Mouse (Mus musculus) left cerebral cortex, postnatal 4 days (tissue): ENCODE results near the gene Tmub2. TPM values are rescaled to one million over a fixed set of nuclear protein-coding genes. Genes with fewer than 3 reads are reported as not detected.

Experiments
- DNase-seq: peaks from one replicate; pipeline ENCODE4 v3.0.0-alpha.2; 2022
- intact Hi-C: fragments of 180-260 bp; cut with DNase I; formaldehyde crosslinking; loops from one replicate; pipeline ENCODE4 v1.15.1; 2025
- total RNA-seq, 2 experiments: library from RNA; stranded (reverse); gene quantifications; 2 replicates each; pipeline ENCODE4 v1.2.3; 2021

The Tmub2 gene
- total RNA-seq = 10 to 100 TPM; 53.6 to 56.1 TPM

DNA sequence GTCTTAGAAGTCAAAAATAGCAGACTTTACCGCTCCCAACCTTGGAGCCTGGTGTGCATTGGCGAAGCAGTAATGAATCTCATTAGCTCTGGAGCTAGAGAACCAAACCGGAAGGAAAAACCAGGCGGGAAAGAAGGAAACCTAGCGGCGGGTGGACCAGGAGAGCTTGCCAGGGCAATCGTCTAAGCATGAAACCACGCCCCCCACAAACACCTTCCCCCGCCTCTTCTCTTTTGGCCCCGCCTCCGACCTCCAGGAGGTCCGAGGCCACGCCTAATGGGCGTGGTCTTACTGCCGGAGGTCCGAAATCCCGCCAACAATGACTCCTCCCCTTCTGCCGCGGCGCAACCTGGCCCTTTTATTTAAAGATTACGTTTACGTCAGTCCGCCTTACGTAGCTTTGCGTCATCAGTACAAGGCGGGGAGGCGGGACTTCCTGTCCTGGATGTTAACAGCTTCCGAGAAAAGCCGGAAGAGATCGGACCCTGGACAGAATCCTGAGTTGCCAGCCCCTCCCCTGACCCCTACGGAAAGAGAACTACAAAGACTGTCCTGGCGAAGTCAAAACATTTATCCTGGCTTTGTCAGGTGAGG, at the start of gene Tmub2:
Gene Tmub2, plus strand, starts transcription at position 431 of the 594 bp plus-strand sequence.
- peak; percentile 96 for DNase-seq
- intact Hi-C loops = no loop called here

DNA sequence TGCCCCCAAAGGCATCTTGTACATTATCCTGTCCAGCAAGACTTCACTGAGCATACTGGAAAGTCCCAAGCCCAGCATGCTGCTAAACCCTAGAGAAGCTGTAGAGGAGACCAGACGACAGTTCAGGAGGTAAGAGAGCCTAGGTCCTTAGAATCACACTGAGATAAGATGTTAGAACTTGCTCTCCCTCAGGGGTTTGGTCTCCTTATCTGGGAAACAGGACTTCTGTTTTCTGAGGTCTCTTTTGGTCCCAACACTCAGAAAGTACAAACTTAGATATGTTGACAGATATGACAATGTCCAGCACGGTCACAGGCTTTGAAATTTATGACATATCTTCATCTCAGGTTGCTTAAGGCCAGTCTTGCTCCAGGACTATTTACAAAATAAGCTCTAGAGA, 48.7 kb upstream of the Tmub2 start:
- intact Hi-C loops = no loop called here
- no peak for DNase-seq

GRCm38 (mm10) chr11:102240636-102241035, 44.1 kb upstream of the Tmub2 start:
- intact Hi-C loops = no loop called here
- DNase-seq = no peak

- intact Hi-C loops = no loop called here
- DNase-seq = no peak
These were observed 43.5 kb upstream of the Tmub2 start for GRCm38 (mm10) chr11:102241246-102241645.

DNA sequence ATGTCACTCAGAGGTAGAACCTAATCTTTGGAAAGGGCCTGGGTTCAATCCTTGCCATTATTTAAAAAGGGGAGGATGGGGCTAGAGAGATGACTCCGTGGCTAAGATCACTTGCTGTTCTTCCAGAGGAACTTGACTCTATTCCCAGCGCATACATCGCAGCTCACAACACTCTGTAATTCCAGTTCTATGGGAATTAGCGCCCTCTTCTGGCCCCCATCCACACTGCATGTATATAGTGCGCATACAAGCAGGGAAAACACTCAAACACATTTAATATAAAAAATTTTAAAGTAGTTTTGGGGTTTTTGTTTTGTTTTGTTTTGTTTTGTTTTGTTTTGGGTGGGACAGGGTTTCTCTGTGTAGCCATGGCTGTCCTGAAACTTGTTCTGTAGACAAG, 42.9 kb upstream of the Tmub2 start:
- intact Hi-C loops = no loop called here
- DNase-seq = no peak

GRCm38 (mm10) chr11:102244926-102245449, 39.7 kb upstream of the Tmub2 start:
- DNase-seq = peak; percentile 47
- intact Hi-C loops = loop anchor here (2.0 kb wide), 1 partner anchor 14 kb away; the partner anchor contains the start of gene Hdac5

- intact Hi-C loops = loop anchor here (2.0 kb wide), 1 partner anchor 15 kb away; the partner anchor contains the start of gene Hdac5
- DNase-seq = no peak
These were observed 39.0 kb upstream of the Tmub2 start for GRCm38 (mm10) chr11:102245581-102246272.

- DNase-seq = no peak
- intact Hi-C loops = no loop called here
These were observed 38.5 kb upstream of the Tmub2 start for GRCm38 (mm10) chr11:102246273-102246635.

DNA sequence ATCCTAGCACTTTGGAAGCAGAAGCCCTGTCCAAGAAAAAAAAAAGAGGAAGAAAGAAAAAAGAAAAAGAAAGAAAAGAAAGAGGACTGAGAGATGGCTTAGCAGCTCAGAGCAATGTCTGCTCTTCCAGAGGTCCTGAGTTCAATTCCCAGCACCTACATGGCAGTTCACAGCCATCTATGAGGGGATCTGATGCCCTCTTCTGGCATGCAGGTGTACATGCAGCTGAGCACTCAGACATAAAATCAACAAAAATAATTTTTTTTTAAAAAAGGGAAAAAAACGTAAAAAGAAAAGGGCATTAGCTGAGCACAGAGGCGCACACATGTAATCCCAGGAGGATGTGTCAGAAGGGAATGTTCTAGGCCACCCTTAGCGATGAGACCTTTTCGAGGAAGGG, 37.9 kb upstream of the Tmub2 start:
- DNase-seq = no peak
- intact Hi-C loops = no loop called here

GRCm38 (mm10) chr11:102248630-102249230, 36.0 kb upstream of the Tmub2 start, which contains the start of gene BC030867:
TSS of gene BC030867 (plus strand) at chr11:102248882.
- DNase-seq = peak; percentile 94
- intact Hi-C loops = no loop called here

GRCm38 (mm10) chr11:102249351-102250090, 35.2 kb upstream of the Tmub2 start:
- intact Hi-C loops = no loop called here

DNA sequence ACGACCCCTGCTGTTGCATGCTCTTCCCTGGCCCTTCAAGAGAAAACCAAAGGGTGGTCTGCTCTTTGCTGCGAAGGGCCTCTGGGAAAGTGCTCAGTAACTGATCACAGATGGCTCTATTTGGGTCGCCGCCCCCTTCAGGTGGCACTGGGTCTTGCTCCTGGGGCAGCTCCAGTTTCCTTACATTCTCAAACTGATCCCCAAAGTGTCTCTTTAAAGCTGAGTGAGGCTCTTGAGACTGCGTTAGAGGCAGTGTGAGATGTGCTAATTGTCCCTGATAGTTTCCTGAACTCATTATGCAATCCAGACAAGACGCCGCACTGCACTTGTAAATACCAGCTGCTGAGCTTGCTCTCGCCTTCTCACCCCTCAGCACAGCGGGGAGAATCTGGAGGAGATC, 27.2 kb upstream of the Tmub2 start:
- intact Hi-C loops = no loop called here
- peak; percentile 35 for DNase-seq

More at GRCm38 (mm10) chr11:102249351-102250090, 35.2 kb upstream of the Tmub2 start:
- no peak for DNase-seq

DNA sequence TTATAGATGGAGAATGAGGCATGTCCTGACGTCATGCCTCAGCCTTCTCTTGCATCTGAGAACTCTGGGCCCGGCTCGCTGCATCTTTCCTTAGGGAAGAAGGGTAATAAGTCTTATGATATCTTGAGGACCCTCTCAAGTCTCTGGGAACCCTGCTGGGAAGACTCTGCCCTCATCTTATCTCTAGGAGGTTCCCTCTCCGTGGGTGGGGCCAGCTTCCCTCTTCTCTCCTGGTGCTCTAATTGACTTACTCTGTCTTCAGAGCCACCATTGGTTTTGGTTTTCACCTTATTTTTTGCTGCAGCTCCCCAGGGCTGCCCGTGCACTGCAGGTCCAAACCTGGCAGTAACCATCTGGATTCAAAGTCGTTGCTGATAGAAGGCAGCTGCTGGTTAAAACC, 26.6 kb upstream of the Tmub2 start:
- intact Hi-C loops = no loop called here
- no peak for DNase-seq

- intact Hi-C loops = no loop called here
- no peak for DNase-seq
These were observed 26.2 kb upstream of the Tmub2 start for GRCm38 (mm10) chr11:102258521-102258920.

DNA sequence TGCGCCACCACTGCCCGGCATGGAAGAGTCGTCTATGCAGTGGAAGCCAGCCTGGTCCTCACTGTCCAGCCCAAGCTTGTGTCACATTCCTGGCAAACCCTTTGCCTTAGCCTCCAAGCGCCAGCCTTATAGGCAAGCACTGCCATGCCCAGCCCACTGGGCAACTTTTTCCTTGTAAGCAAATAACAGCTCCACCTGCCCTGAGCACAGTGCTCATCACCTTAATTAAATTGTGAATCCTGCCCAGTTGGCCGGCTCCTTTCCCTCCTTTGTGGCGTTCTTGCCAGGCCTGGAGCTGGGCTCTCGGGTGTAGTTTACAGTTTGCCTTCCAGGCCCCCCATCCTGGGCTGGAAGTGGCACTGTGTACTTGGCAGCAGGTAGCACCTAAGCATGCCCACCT, 21.5 kb upstream of the Tmub2 start:
- intact Hi-C loops = no loop called here
- no peak for DNase-seq

GRCm38 (mm10) chr11:102265816-102266215, 18.9 kb upstream of the Tmub2 start:
- intact Hi-C loops = no loop called here
- peak; percentile 84 for DNase-seq

GRCm38 (mm10) chr11:102266631-102267355, 17.9 kb upstream of the Tmub2 start:
- DNase-seq = no peak
- intact Hi-C loops = no loop called here

- peak; percentile 85 for DNase-seq
- intact Hi-C loops = no loop called here
These were observed 17.3 kb upstream of the Tmub2 start for GRCm38 (mm10) chr11:102267480-102267879.

- intact Hi-C loops = no loop called here
These were observed 16.0 kb upstream of the Tmub2 start, which contains the start of gene Asb16 for GRCm38 (mm10) chr11:102268520-102269244. TSS of gene Asb16 (plus strand) at chr11:102268743.

More at GRCm38 (mm10) chr11:102268520-102269244, 16.0 kb upstream of the Tmub2 start, which contains the start of gene Asb16:
- no peak for DNase-seq
